Mouse (Mus musculus) small intestine, adult 2 months (tissue): ENCODE results near the gene Pla2g3. TPM values are rescaled to one million over a fixed set of nuclear protein-coding genes. Genes with fewer than 3 reads are reported as not detected.

ENCODE experiments used
- H3K27ac ChIP-seq: fragments of 200-500 bp; 2 replicates; pipeline ENCODE4 v1.5.1; 2012; ENCODE audit warnings: low read depth, low read length, control low read depth, inconsistent platforms; ENCODE audit not compliant: insufficient read depth
- H3K27me3 ChIP-seq: fragments of 200-500 bp; 2 replicates; pipeline ENCODE4 v1.6.1; 2012; ENCODE audit warnings: mild to moderate bottlenecking, moderate library complexity, low read length, inconsistent platforms; ENCODE audit not compliant: control insufficient read depth, insufficient read depth
- H3K36me3 ChIP-seq: fragments of 200-500 bp; 2 replicates; pipeline ENCODE4 v1.6.1; 2012; ENCODE audit warnings: mild to moderate bottlenecking, low read length, control low read depth, inconsistent platforms; ENCODE audit not compliant: control insufficient read depth, insufficient read depth
- H3K4me1 ChIP-seq: fragments of 200-500 bp; 2 replicates; pipeline ENCODE4 v1.6.1; 2012; ENCODE audit warnings: low read length, inconsistent platforms, mixed read lengths; ENCODE audit not compliant: control insufficient read depth, insufficient read depth, insufficient read length
- H3K4me3 ChIP-seq: fragments of 200-500 bp; 2 replicates; pipeline ENCODE4 v1.5.1; 2012; ENCODE audit warnings: low read depth, mild to moderate bottlenecking, control low read depth, inconsistent platforms, low read length, moderate library complexity
- CTCF ChIP-seq: fragments of 200-500 bp; IDR thresholded peaks from 2 replicates; pipeline ENCODE4 v1.5.1; 2012; ENCODE audit warnings: low read depth, mild to moderate bottlenecking, control low read depth, inconsistent platforms, low read length, moderate library complexity, mixed read lengths; ENCODE audit not compliant: insufficient replicate concordance, insufficient read length; ENCODE audit errors: extremely low read depth
- POLR2A ChIP-seq: fragments of 200-500 bp; IDR thresholded peaks from 2 replicates; pipeline ENCODE4 v1.6.1; 2012; ENCODE audit warnings: low read depth, mild to moderate bottlenecking, control low read depth, inconsistent platforms, low read length, moderate library complexity
- WGBS: fragments of 180-500 bp; shearing (Covaris S2); methylation state at CpG from one replicate; pipeline ENCODE4 v1.1.7; 2018; 5-methylcytosine and 5-hydroxymethylcytosine counted together
- polyA plus RNA-seq: library from polyadenylated mRNA; depleted of rRNA; stranded (reverse); fragments of >200 nt; gene quantifications from 2 replicates; pipeline ENCODE4 v1.2.3, GENCODE M21; 2012

The Pla2g3 gene
- polyA plus RNA-seq, 1 experiment = 0.48 TPM

GRCm38 (mm10) chr11:3452769-3453168 is 35.3 kb upstream of the Pla2g3 start:
- peak overlapping the region; percentile 79 for H3K27ac ChIP-seq
- TF ChIP-seq POLR2A (no peak), CTCF (no peak)
- no peaks in the 10 kb centered on the region for H3K27me3 ChIP-seq
- peak overlapping the region; percentile 75 for H3K4me3 ChIP-seq
- 0% methylated on average over 9 of the region's 9 CpGs for WGBS
- 0 out of 2 replicates have a peak, but pooled peaks cover 2% of the 10 kb centered on the region for H3K36me3 ChIP-seq
- peaks cover 13% of the 10 kb centered on the region for H3K4me1 ChIP-seq

- H3K4me1 ChIP-seq = peaks cover 15% of the 10 kb centered on the region
- 29% methylated on average over 6 of the region's 6 CpGs for WGBS
- H3K27ac ChIP-seq = 0 out of 2 replicates have a peak overlapping the region, but pooled peaks have one; percentile 13
- H3K36me3 ChIP-seq = 0 out of 2 replicates have a peak, but pooled peaks cover 2% of the 10 kb centered on the region
- TF ChIP-seq POLR2A (no peak), CTCF (no peak)
- H3K27me3 ChIP-seq = no peaks in the 10 kb centered on the region
- peak overlapping the region; percentile 16; the same call in 1 of the 2 replicates for H3K4me3 ChIP-seq
Measured at GRCm38 (mm10) chr11:3453467-3453866, 34.6 kb upstream of the Pla2g3 start.

GRCm38 (mm10) chr11:3454506-3454905 is 33.6 kb upstream of the Pla2g3 start:
- Histone ChIP-seq H3K27me3 (no peaks in the 10 kb centered on the region), H3K36me3 (0 out of 2 replicates have a peak, but pooled peaks cover 2% of the 10 kb centered on the region), H3K27ac (no peak overlapping the region), H3K4me3 (no peak overlapping the region), H3K4me1 (peaks cover 20% of the 10 kb centered on the region)
- WGBS = 97% methylated on average over 3 of the region's 3 CpGs
- no peak for TF ChIP-seq POLR2A
- no peak for TF ChIP-seq CTCF

DNA sequence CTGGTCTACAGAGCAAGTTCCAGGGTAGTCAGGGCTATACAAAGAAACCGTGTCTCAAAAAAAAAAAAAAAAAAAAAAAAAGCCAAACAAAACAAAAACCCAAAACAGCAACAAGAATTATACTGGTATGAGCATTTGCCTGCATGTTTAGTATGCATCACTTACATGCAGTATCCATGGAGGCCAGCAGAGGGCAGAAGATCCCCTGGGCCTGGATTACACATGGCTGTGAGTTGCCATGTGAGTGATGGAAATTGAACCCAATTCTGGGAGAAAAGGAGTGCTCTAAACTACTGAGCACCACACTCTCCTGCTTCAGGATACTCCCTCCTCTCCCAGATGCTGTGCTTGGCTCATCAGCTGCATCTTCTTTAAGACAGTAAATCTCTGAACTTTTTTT is 31.7 kb upstream of the Pla2g3 start:
- Histone ChIP-seq H3K4me3 (no peak overlapping the region), H3K4me1 (peaks cover 17% of the 10 kb centered on the region; the same call in 1 of the 2 replicates), H3K36me3 (0 out of 2 replicates have a peak, but pooled peaks cover 2% of the 10 kb centered on the region), H3K27me3 (no peaks in the 10 kb centered on the region), H3K27ac (no peak overlapping the region)
- 21% methylated on average over 1 of the region's 1 CpGs for WGBS
- TF ChIP-seq CTCF = peak; percentile 80; the same call in 1 of the 2 replicates
- no peak for TF ChIP-seq POLR2A

DNA sequence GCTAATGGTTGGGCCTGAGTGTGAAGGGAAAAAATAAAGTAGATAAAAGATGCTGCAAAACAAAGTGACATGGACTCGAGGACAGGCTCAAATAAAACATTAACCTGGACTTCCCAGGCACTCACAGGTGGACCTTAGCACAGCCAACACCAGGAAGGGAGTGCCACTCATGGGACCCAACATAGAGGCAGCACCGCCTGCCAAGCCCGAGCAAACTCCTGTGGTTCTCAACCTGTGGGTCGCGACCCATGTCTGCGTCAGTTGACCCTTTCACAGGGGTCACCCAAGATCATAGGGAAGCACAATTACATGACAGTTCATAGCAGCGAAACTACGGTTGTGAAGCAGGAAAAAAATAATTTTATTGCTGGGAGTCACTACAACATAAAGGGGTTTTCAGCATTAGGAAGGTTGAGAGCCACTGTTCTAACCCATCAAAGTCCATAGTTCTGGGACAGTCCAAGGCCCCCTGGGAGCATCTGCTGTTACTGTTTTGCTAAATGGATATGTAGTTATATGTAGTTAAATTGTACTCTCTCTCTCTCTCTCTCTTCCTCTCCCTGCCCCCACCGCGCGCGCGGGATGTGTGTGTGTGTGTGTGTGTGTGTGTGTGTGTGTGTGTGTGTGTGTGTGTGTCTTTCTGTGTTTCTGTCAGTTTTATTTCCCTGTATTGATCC is 29.5 kb upstream of the Pla2g3 start:
- H3K27ac ChIP-seq = peak overlapping the region; percentile 86
- H3K27me3 ChIP-seq = no peaks in the 10 kb centered on the region
- TF ChIP-seq CTCF (no peak), POLR2A (peak; percentile 32; the same call in 1 of the 2 replicates)
- 21% methylated on average over 13 of the region's 13 CpGs for WGBS
- H3K4me3 ChIP-seq = peak overlapping the region; percentile 11; the same call in 1 of the 2 replicates
- H3K4me1 ChIP-seq = peaks cover 15% of the 10 kb centered on the region; the same call in 1 of the 2 replicates
- 0 out of 2 replicates have a peak, but pooled peaks cover 2% of the 10 kb centered on the region for H3K36me3 ChIP-seq

DNA sequence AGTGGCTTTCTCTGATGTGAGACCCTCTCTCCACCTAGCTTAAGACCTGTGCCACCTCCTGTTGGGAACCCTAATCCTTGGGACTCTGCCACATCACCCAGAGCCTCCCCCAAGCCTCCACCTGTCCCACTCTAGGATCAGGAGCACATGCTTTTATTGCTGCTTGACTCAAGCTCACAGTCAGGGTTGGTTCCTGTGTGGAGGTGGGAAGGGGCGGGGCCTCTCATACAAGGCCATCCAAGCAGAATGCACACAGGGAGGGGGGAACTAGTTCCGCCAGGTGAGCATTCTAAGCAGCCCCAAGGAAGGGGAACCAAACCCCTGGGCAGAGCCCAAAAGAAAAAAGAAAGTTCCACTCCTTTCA is 29.0 kb upstream of the Pla2g3 start:
- peak overlapping the region; percentile 86 for H3K27ac ChIP-seq
- no peaks in the 10 kb centered on the region for H3K27me3 ChIP-seq
- peaks cover 15% of the 10 kb centered on the region; the same call in 1 of the 2 replicates for H3K4me1 ChIP-seq
- 0 out of 2 replicates have a peak, but pooled peaks cover 2% of the 10 kb centered on the region for H3K36me3 ChIP-seq
- H3K4me3 ChIP-seq = no peak overlapping the region
- TF ChIP-seq POLR2A (no peak), CTCF (no peak)
- WGBS = 10% methylated on average over 2 of the region's 2 CpGs

DNA sequence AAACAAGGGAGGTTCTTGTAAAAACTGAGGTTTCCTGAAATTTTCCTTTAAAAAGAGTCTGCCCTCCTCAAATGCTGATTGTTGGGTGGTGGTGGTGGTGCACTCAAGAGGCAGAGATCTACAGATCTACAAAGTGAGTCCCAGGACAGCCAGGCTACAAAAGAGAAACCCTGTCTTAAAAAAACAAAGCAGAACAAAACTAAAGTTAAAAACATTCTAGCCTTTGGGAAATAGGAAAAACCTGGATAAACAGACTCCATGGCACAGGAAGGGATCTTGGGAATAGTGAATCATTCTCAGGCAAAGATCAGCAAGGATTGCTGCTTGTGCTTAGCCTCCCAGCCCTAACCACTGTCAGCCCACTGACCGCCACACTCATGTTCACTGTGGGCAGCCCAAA is 25.2 kb upstream of the Pla2g3 start:
- TF ChIP-seq POLR2A (no peak), CTCF (no peak)
- Histone ChIP-seq H3K4me3 (no peak overlapping the region), H3K27ac (no peak overlapping the region), H3K36me3 (no peaks in the 10 kb centered on the region), H3K27me3 (no peaks in the 10 kb centered on the region), H3K4me1 (peaks cover 7% of the 10 kb centered on the region; the same call in 1 of the 2 replicates)
- 96% methylated on average over 1 of the region's 1 CpGs for WGBS
